Mouse (Mus musculus) R1 (cell line): ENCODE results near the gene Vmn1r2.
"Not testable (repeated sequence)": the region's sequence is repeated elsewhere in the genome, so short reads cannot be mapped to it uniquely, and the experiment has no call there.

Source experiments
- DNase-seq: peaks from one replicate; pipeline ENCODE4 v3.0.0-alpha.2; 2018; ENCODE audit warnings: low read depth, low spot score

Vmn1r2 gene

DNA sequence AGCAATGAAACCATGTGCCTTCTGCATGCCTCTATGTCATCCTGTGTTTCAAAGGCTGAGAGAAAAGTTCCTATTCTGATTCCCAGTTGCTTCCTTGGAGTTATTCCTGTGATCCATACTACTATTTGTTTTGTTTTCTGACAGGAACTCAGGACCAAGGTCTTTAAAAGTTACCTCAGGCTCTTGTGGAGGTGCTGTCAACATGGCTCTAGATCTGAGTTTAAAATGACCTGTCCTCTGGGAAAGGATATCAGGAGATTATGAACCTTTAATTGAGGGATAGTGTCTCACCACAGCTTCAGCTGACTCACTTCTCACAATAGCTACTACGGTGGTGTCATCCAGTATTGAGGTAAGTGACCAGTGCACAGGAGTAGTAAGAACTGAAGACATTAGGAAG, at the start of gene Vmn1r2:
Gene Vmn1r2 (plus strand): TSS at position 301 of the 400 bp plus-strand sequence.
- not testable (repeated sequence) for DNase-seq

GRCm38 (mm10) chr4:3147926-3148325, 19.2 kb upstream of the Vmn1r2 start:
- not testable (repeated sequence) for DNase-seq

DNA sequence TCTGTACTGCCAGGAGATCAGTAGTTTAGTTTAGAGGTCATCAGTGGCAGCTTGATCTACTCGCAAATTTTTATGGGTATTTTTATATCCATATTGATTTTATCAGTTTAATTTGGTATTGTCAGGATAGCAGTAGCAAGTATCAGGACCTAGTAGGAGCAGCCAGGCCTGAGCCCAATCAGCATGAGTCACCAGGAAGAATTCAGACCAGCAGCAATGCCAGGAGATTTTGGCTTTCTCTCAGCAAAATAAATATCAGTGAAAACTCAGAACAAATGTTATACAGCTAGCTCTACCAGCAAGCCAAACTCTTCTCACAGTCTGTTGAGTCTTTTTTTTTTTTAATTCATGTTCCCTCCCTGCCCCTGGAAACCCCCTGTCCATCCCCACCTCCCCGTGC, 13.8 kb upstream of the Vmn1r2 start:
- DNase-seq: not testable (repeated sequence)

- not testable (repeated sequence) for DNase-seq
Measured at GRCm38 (mm10) chr4:3164429-3164828, 2.7 kb upstream of the Vmn1r2 start.

- DNase-seq: no peak
Measured at GRCm38 (mm10) chr4:3165046-3165445, 2.1 kb upstream of the Vmn1r2 start.

GRCm38 (mm10) chr4:3174586-3174985, 7.5 kb downstream of the Vmn1r2 start:
- DNase-seq: not testable (repeated sequence)

DNA sequence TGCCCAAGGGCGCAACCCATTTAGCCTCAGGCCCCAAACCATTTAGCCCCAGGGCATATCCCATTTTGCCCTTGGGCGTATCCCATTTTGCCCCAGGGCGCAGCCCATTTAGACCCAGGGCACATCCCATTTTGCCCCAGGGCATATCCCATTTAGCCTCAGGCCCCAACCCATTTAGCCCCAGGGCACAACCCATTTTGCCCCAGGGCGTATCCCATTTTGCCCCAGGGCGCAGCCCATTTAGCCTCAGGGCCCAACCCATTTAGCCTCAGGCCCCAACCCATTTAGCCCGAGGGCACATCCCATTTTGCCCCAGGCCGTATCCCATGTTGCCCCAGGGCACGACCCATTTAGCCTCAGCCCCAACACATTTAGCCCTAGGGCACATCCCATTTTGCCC, 8.6 kb downstream of the Vmn1r2 start:
- not testable (repeated sequence) for DNase-seq

GRCm38 (mm10) chr4:3176195-3176594, 9.1 kb downstream of the Vmn1r2 start:
- DNase-seq: not testable (repeated sequence)

GRCm38 (mm10) chr4:3176746-3177490, 9.8 kb downstream of the Vmn1r2 start:
- not testable (repeated sequence) for DNase-seq

DNA sequence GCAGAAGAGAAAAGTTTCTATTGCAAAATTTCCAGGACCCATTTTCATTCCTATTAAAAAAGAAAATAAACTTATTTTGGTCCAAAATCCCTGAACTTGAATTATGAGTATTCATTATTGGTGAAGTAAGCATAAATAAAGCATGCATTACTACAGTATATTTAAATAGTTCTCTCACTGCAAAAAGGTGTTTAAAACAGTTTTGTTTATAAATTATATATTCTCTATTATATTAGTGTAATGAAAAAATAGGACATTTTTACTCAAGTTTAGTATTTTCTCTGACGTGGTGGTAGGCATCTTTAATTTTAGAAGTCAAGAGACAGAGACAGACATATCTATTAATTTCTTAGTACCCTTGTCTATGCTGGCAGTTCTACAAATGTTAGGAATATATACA, 18.1 kb downstream of the Vmn1r2 start, which contains the start of gene Vmn1r3:
Gene Vmn1r3 (minus strand): TSS at position 101 of the 400 bp plus-strand sequence.
- DNase-seq: not testable (repeated sequence)

GRCm38 (mm10) chr4:3209643-3210217, 42.6 kb downstream of the Vmn1r2 start:
- not testable (repeated sequence) for DNase-seq

GRCm38 (mm10) chr4:3213349-3213748, 46.2 kb downstream of the Vmn1r2 start:
- DNase-seq: not testable (repeated sequence)

GRCm38 (mm10) chr4:3216382-3216781, 49.3 kb downstream of the Vmn1r2 start:
- not testable (repeated sequence) for DNase-seq
